Mouse (Mus musculus): ENCODE data around the gene Gadl1.

DNA sequence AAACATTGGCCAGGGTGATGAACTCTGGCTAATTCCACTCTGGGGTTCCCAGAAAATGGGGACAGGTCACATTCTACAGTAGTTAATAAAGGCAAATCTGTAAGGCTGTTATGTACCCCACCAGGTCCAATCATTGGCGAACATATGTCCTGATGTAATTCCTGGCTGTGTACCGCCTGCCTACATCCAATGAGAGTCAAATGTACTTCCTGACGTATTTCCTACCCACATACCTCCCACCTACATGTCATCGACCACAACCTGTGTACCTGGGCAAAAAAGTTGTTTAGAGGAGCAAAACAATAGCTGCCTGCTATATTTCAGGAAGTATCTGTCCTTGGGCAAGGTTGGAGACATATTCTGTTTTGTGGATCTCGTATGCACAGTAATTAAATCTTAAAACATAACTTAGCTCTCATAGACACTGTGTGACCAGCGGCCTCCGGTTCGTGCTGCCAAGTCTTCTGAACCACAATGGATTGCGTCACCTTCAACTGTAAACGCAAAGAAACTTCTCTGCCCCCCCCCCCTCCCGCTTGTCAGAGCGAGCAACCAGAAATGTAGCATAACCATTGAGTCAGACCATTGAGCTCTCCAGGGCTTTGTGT lies 175.2 kb downstream of the Gadl1 start:
- no peak for TF ChIP-seq GATA1 (IDR thresholded peaks at IDR 0.05; ENCODE audit: borderline replicate concordance, low read length)
- TF ChIP-seq FLI1 (IDR thresholded peaks at IDR 0.05; ENCODE audit: low read length) = no peak
